27 mouse cellular contexts compared by ENCODE assay signal in the genomic region with DNA sequence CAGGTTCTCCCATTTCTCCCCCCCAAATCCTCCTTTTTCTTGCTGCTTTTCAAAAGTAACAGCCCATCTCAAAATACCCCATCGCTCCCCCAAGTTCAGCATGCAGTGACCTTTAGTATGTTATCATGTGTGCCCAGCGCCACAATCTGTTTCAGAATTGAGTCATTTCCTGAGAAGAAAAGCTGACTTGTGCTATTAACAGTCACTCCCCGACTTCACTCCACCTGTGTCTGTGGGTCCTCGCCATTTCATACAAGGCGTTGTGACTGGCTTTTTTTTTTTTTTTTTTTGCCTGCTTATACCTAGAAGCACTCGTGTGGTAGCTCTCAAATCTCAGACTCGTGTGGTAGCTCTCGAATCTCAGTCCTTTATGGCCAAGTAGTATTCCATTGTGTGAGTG. TPM values are rescaled to one million over a fixed set of nuclear protein-coding genes. Genes with fewer than 3 reads are reported as not detected.
DNase-seq lines count a peak whose midpoint lies in the region; ATAC-seq and TF ChIP-seq lines count a peak whose summit lies in the region.
"Had no signal": no experiment of that assay in that cellular context is flagged by ENCODE, and none has a peak within 500 bp of the region (broad histone marks: within the 10 kb centered on the region; RNA-seq: fewer than 3 reads in every experiment).

No protein-coding gene starts in this region.

- dilution Hi-C loops in CH12.LX (cut with MboI; ENCODE audit: extremely low pct_ligation_motif_present, extremely low pct_unique_long_range_greater_than_20kb, low sequenced_read_pairs), result no loop called here

- H3K27ac ChIP-seq in CH12.LX (ENCODE audit: insufficient read depth, low read depth), result peak overlapping the region; percentile 96
- no peak overlapping the region for H3K27ac ChIP-seq in intestine, postnatal 0 days (ENCODE audit: low read depth, low read length)
- H3K27ac ChIP-seq: embryonic facial prominence, embryonic 15.5 days; gastrocnemius, adult 2 months; hindbrain, embryonic 10.5 days; hindbrain, embryonic 14.5 days had no signal

- no peaks in the 10 kb centered on the region for H3K27me3 ChIP-seq in CH12.LX (replicated peaks)
- no peaks in the 10 kb centered on the region for H3K27me3 ChIP-seq in intestine, postnatal 0 days (replicated peaks; ENCODE audit: control insufficient read depth, insufficient read depth, low read length)
- H3K27me3 ChIP-seq: embryonic facial prominence, embryonic 15.5 days; Patski had no signal

- peak overlapping the region; percentile 67 for H3K9ac ChIP-seq in CH12.LX (ENCODE audit: insufficient read depth, low read depth)
- no peak overlapping the region for H3K9ac ChIP-seq in intestine, postnatal 0 days (ENCODE audit: low read depth, low read length)
- H3K9ac ChIP-seq: embryonic facial prominence, embryonic 15.5 days; hindbrain, embryonic 14.5 days had no signal

- no peaks in the 10 kb centered on the region for H3K36me3 ChIP-seq in CH12.LX (replicated peaks in 1 of 2; ENCODE audit: control insufficient read depth in 1 of 2, insufficient read depth in 1 of 2, low read length in 1 of 2)
- H3K36me3 ChIP-seq in intestine, postnatal 0 days (ENCODE audit: control insufficient read depth, insufficient read depth), result no peaks in the 10 kb centered on the region
- H3K36me3 ChIP-seq: embryonic facial prominence, embryonic 15.5 days; forebrain, embryonic 10.5 days; hindbrain, embryonic 10.5 days had no signal

- in situ Hi-C loops in CH12.LX (cut with MboI; ENCODE audit: low pct_ligation_motif_present, low pct_unique_long_range_greater_than_20kb, low sequenced_read_pairs), result no loop called here

- no peak; the same call in 1 of the 2 replicates for TF ChIP-seq RAD21 in CH12.LX (IDR thresholded peaks at IDR 0.05; ENCODE audit: low read depth, low read length)

- peak overlapping the region; percentile 72 for H3K4me2 ChIP-seq in CH12.LX (ENCODE audit: insufficient read depth, low read depth, poor library complexity, severe bottlenecking)
- H3K4me2 ChIP-seq in intestine, postnatal 0 days (replicated peaks; ENCODE audit: low read depth), result no peak overlapping the region
- H3K4me2 ChIP-seq: embryonic facial prominence, embryonic 15.5 days; heart, embryonic 11.5 days; hindbrain, embryonic 14.5 days had no signal

- TF ChIP-seq EP300 in CH12.LX (IDR thresholded peaks at IDR 0.05; ENCODE audit: low read length), result peak; percentile 91

- WGBS in intestine, postnatal 0 days, result 73% methylated on average over 8 of the region's 8 CpGs

- 0 out of 2 replicates have a peak, but pooled peaks have one; percentile 25 for TF ChIP-seq POLR2A in CH12.LX (IDR thresholded peaks at IDR 0.05; ENCODE audit: low read depth, low read length)

- peaks cover 43 to 70% of the 10 kb centered on the region in 2 experiments for H3K4me1 ChIP-seq in CH12.LX (ENCODE audit: control insufficient read depth in 1 of 2, insufficient read depth in 2 of 2)
- no peaks in the 10 kb centered on the region for H3K4me1 ChIP-seq in intestine, postnatal 0 days (replicated peaks; ENCODE audit: control insufficient read depth, insufficient read depth, low read length)

- no peaks in the 10 kb centered on the region for H3K9me3 ChIP-seq in CH12.LX (replicated peaks; ENCODE audit: low read length)
- H3K9me3 ChIP-seq in intestine, postnatal 0 days (ENCODE audit: control insufficient read depth), result no peaks in the 10 kb centered on the region
- H3K9me3 ChIP-seq: embryonic facial prominence, embryonic 15.5 days; forebrain, embryonic 10.5 days; hindbrain, embryonic 10.5 days had no signal

- H3K4me3 ChIP-seq in CH12.LX (replicated peaks in 1 of 3; ENCODE audit: low read depth in 2 of 3, low read length in 2 of 3, poor library complexity in 1 of 3), result no peak overlapping the region
- no peak overlapping the region for H3K4me3 ChIP-seq in intestine, postnatal 0 days (ENCODE audit: low read depth, low read length)
- H3K4me3 ChIP-seq: embryonic facial prominence, embryonic 15.5 days; erythroblast, embryonic 14.5 days; forebrain, embryonic 10.5 days; gastrocnemius, adult 2 months; hindbrain, embryonic 10.5 days had no signal

- peak; percentile 88 for ATAC-seq in inflammation-experienced regulatory T-cells, adult 6 months
- no peak for ATAC-seq in intestine, postnatal 0 days
- ATAC-seq: forebrain, embryonic 14.5 days; Patski had no signal

- H3K79me2 ChIP-seq in CH12.LX (replicated peaks; ENCODE audit: control insufficient read depth, extremely low read depth, insufficient read depth, poor library complexity, severe bottlenecking), result no peaks in the 10 kb centered on the region

- peak; percentile 88 for DNase-seq in 416B (ENCODE audit: low read depth)
- DNase-seq in A20 (ENCODE audit: low read depth, low spot score), result peak; percentile 50
- peak; percentile 78 for DNase-seq in CH12.LX (ENCODE audit: extremely low read depth)
- no peak for DNase-seq in testis, postnatal 10 days (ENCODE audit: low spot score)
- no peak for DNase-seq in urinary bladder, postnatal 10 days (ENCODE audit: low spot score)
- DNase-seq: adrenal gland, adult 2 months; adrenal gland, postnatal 25 days; cerebellum, adult 2 months; cerebellum, postnatal 10 days; gastrocnemius, adult 2 months; gastrocnemius, postnatal 25 days; kidney, adult 11 months had no signal

- no peak for TF ChIP-seq CTCF in CH12.LX (conservative IDR thresholded peaks at IDR 0.05 in 1 of 2, IDR thresholded peaks at IDR 0.05 in 1 of 2; ENCODE audit: low read depth in 2 of 2, low read length in 2 of 2)
- no peak for TF ChIP-seq CTCF in intestine, postnatal 0 days (IDR thresholded peaks at IDR 0.05; ENCODE audit: low read depth)

TF ChIP-seq in CH12.LX, 34 proteins besides CTCF, POLR2A, EP300 and RAD21 (continues in another document):
- TF ChIP-seq USF1 (IDR thresholded peaks at IDR 0.05; ENCODE audit: low read depth, low read length) (no peak), MXI1 (IDR thresholded peaks at IDR 0.05; ENCODE audit: low read depth, low read length) (peak; percentile 63; the same call in 1 of the 2 replicates), BHLHE40 (IDR thresholded peaks at IDR 0.05; ENCODE audit: low read depth, low read length) (peak; percentile 95), CHD1 (IDR thresholded peaks at IDR 0.05; ENCODE audit: low read depth, low read length) (no peak), ZMIZ1 (IDR thresholded peaks at IDR 0.05; ENCODE audit: low read depth, low read length) (no peak), IRF4 (IDR thresholded peaks at IDR 0.05; ENCODE audit: low read depth, low read length) (peak; percentile 98), ETS1 (conservative IDR thresholded peaks at IDR 0.05; ENCODE audit: low read depth, low read length) (peak; percentile 95), NELFE (IDR thresholded peaks at IDR 0.05; ENCODE audit: low read depth, low read length) (peak; percentile 49; the same call in 1 of the 2 replicates), MAX (IDR thresholded peaks at IDR 0.05; ENCODE audit: low read length) (peak; percentile 65; the same call in 1 of the 2 replicates), SIN3A (IDR thresholded peaks at IDR 0.05; ENCODE audit: low read length) (peak; percentile 69), MEF2A (IDR thresholded peaks at IDR 0.05; ENCODE audit: borderline replicate concordance, low read depth, low read length) (peak; percentile 91), RCOR1 (conservative IDR thresholded peaks at IDR 0.05; ENCODE audit: low read depth, low read length) (0 out of 2 replicates have a peak, but pooled peaks have one; percentile 57), JUN (IDR thresholded peaks at IDR 0.05; ENCODE audit: insufficient read depth, low read depth, low read length) (peak; percentile 89), UBTF (IDR thresholded peaks at IDR 0.05; ENCODE audit: low read depth, low read length) (no peak), MYC (IDR thresholded peaks at IDR 0.05; ENCODE audit: low read depth, low read length) (peak; percentile 93), JUND (conservative IDR thresholded peaks at IDR 0.05; ENCODE audit: low read depth, low read length) (peak; percentile 96), PAX5 (IDR thresholded peaks at IDR 0.05; ENCODE audit: low read length) (no peak), ELF1 (IDR thresholded peaks at IDR 0.05; ENCODE audit: low read depth, low read length) (no peak), HCFC1 (IDR thresholded peaks at IDR 0.05; ENCODE audit: low read depth, low read length) (no peak), ZNF384 (IDR thresholded peaks at IDR 0.05; ENCODE audit: low read depth, low read length) (peak; percentile 97), GABPA (IDR thresholded peaks at IDR 0.05; ENCODE audit: insufficient replicate concordance, low read depth, low read length) (no peak), USF2 (conservative IDR thresholded peaks at IDR 0.05; ENCODE audit: low read depth, low read length) (no peak), POLR2AphosphoS2 (IDR thresholded peaks at IDR 0.05; ENCODE audit: low read depth, low read length) (no peak), MAFK (IDR thresholded peaks at IDR 0.05; ENCODE audit: insufficient replicate concordance, low read length) (peak; percentile 86), ZKSCAN1 (IDR thresholded peaks at IDR 0.05; ENCODE audit: borderline replicate concordance, low read depth, low read length) (no peak; the same call in 1 of the 2 replicates), KAT2A (IDR thresholded peaks at IDR 0.05; ENCODE audit: insufficient replicate concordance, low read length) (no peak), TCF12 (IDR thresholded peaks at IDR 0.05; ENCODE audit: low read depth, low read length) (peak; percentile 89)

RNA-seq across cellular contexts. Expression of a gene that starts 0.9 kb away (rescaled TPM):
- total RNA-seq in CH12.LX (2012; rRNA removed) (0.89 and 1.3 TPM in 2 replicates), CH12.LX (2014; rRNA removed) (0.77 and 0.90 TPM in 2 replicates)
- 1.0 and 1.4 TPM in 2 replicates for polyA plus RNA-seq in CH12.LX (2012; ENCODE audit: insufficient read length, low read depth)
- not detected for polyA plus RNA-seq in inflammation-experienced regulatory T-cells, adult 6 months (2017; shearing (Covaris generic))
- not detected in 2 replicates for polyA plus RNA-seq in intestine, postnatal 0 days (2015; fragmentation: Nextera tagmentation; extraction: Ambion mirVana)
- total RNA-seq: adrenal gland, adult 2 months; adrenal gland, postnatal 25 days; gastrocnemius, adult 2 months; gastrocnemius, postnatal 25 days; granulocyte monocyte progenitor cell, adult 5-6 weeks; heart, postnatal 25 days had no signal
- polyA plus RNA-seq: adrenal gland, adult 2 months; C2C12; cerebellum, adult 2 months; embryonic facial prominence, embryonic 11.5 days; embryonic facial prominence, embryonic 15.5 days; erythroblast, embryonic 14.5 days; forebrain, embryonic 10.5 days; forebrain, embryonic 14.5 days; heart, embryonic 11.5 days; heart, embryonic 16.5 days; hindbrain, embryonic 10.5 days; hindbrain, embryonic 14.5 days; Patski had no signal

RNA-seq across cellular contexts. Expression of a gene that starts 14.1 kb away (rescaled TPM):
- 0.04 and 0.17 TPM in 2 replicates for total RNA-seq in CH12.LX (2012; rRNA removed)
- total RNA-seq in CH12.LX (2014; rRNA removed), result 0.04 TPM in 1 of 2 replicates, not detected in the other
- polyA plus RNA-seq in CH12.LX (2012; ENCODE audit: insufficient read length, low read depth), result not detected in 2 replicates
- polyA plus RNA-seq in inflammation-experienced regulatory T-cells, adult 6 months (2017; shearing (Covaris generic)), result under 1 TPM in 1 of 3 experiments, not detected in 2; 0.43 TPM
- polyA plus RNA-seq in intestine, postnatal 0 days (2015; fragmentation: Nextera tagmentation; extraction: Ambion mirVana), result 0.16 TPM in 1 of 2 replicates, not detected in the other
- total RNA-seq: granulocyte monocyte progenitor cell, adult 5-6 weeks had no signal
- polyA plus RNA-seq: erythroblast, embryonic 14.5 days; heart, embryonic 16.5 days had no signal

RNA-seq across cellular contexts. Expression of a gene that starts 49.2 kb away (rescaled TPM):
- total RNA-seq in CH12.LX (2012; rRNA removed), result 69.2 and 73.8 TPM in 2 replicates
- total RNA-seq in CH12.LX (2014; rRNA removed), result 20.4 and 27.7 TPM in 2 replicates
- polyA plus RNA-seq in CH12.LX (2012; ENCODE audit: insufficient read length, low read depth), result 49.3 and 63.2 TPM in 2 replicates
- 10 to 100 TPM in 1 of 3 experiments, 1 to 10 TPM in 2; 7.4 to 12.5 (median 8.0) TPM for polyA plus RNA-seq in inflammation-experienced regulatory T-cells, adult 6 months (2017; shearing (Covaris generic))
- polyA plus RNA-seq in intestine, postnatal 0 days (2015; fragmentation: Nextera tagmentation; extraction: Ambion mirVana), result 8.2 and 9.6 TPM in 2 replicates

Comparison
In these comparisons a context has a peak if more than half of its experiments do, and no peak if none do; other contexts are left out.
1. DNase-seq: peak in 416B (single experiment), A20 (single experiment) and CH12.LX (single experiment); none in testis, postnatal 10 days (single experiment) and urinary bladder, postnatal 10 days (single experiment).